Mouse (Mus musculus) forebrain, embryonic 13.5 days (tissue): ENCODE results near the gene Prl2c2. TPM values are rescaled to one million over a fixed set of nuclear protein-coding genes. Genes with fewer than 3 reads are reported as not detected.
"Not testable (repeated sequence)": the region's sequence is repeated elsewhere in the genome, so short reads cannot be mapped to it uniquely, and the experiment has no call there.

ENCODE experiments used
- ATAC-seq: fragments of 200-750 bp; cut with Nextera tagmentation; 2 replicates; pipeline ENCODE4 v1.8.0; 2017
- H3K27ac ChIP-seq: fragments of 300-500 bp; sonication (generic); 2 replicates; pipeline ENCODE4 v1.5.1; 2015; ENCODE audit warnings: inconsistent platforms, mild to moderate bottlenecking, moderate library complexity
- H3K27me3 ChIP-seq: fragments of 300-500 bp; sonication (generic); 2 replicates; pipeline ENCODE4 v1.6.1; 2015; ENCODE audit warnings: mild to moderate bottlenecking, inconsistent platforms
- H3K36me3 ChIP-seq: fragments of 300-500 bp; sonication (generic); 2 replicates; pipeline ENCODE4 v1.6.1; 2015; ENCODE audit warnings: mild to moderate bottlenecking, inconsistent platforms; ENCODE audit not compliant: poor library complexity, severe bottlenecking
- H3K4me1 ChIP-seq: fragments of 300-500 bp; sonication (generic); 2 replicates; pipeline ENCODE4 v1.6.1; 2015; ENCODE audit warnings: inconsistent platforms
- H3K4me2 ChIP-seq: fragments of 300-500 bp; sonication (generic); 2 replicates; pipeline ENCODE4 v1.6.1; 2015; ENCODE audit warnings: inconsistent platforms, mild to moderate bottlenecking, moderate library complexity
- H3K4me3 ChIP-seq: fragments of 300-500 bp; sonication (generic); 2 replicates; pipeline ENCODE4 v1.5.1; 2015; ENCODE audit warnings: mild to moderate bottlenecking, inconsistent platforms
- H3K9ac ChIP-seq: fragments of 300-500 bp; sonication (generic); 2 replicates; pipeline ENCODE4 v1.6.1; 2015; ENCODE audit warnings: mild to moderate bottlenecking, inconsistent platforms
- H3K9me3 ChIP-seq: fragments of 300-500 bp; sonication (generic); replicated peaks from 2 replicates; pipeline ENCODE4 v1.6.1; 2016; ENCODE audit warnings: inconsistent platforms
- WGBS: fragments of 180-500 bp; shearing (Covaris S2); methylation state at CpG from one replicate; pipeline ENCODE4 v1.1.7; 2015; 5-methylcytosine and 5-hydroxymethylcytosine counted together
- polyA plus RNA-seq: library from polyadenylated mRNA; unstranded; fragments of >200 nt; fragmentation: Nextera tagmentation; extraction: Ambion mirVana; gene quantifications from 2 replicates; pipeline ENCODE4 v1.2.1, GENCODE M21; 2015

Prl2c2 gene
- polyA plus RNA-seq: not detected in 2 replicates

DNA sequence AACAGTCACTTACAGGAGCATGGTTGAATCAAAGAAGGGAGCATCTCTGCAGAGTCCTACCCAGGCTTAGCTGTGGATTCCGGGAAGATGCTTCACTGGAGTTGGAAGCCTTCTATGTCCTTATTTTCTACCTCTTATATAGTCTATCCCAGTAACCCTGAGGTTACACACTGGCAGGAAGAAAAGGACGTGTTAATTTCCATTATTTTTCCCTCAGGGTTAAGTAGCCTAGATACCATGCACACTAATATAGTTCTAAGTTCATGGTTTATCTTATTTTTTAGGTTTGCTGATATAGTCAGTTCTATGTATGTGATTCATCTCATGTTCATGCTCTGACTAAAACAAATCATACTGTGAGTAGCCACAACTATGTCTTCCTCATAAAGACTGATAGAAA, at the start of gene Prl2c2:
Gene Prl2c2, minus strand, starts transcription at position 101 of the 400 bp plus-strand sequence.
- H3K4me2 ChIP-seq, H3K4me3 ChIP-seq, H3K9ac ChIP-seq, H3K27me3 ChIP-seq, H3K9me3 ChIP-seq, ATAC-seq, H3K4me1 ChIP-seq, H3K27ac ChIP-seq, H3K36me3 ChIP-seq: not testable (repeated sequence)
- WGBS: 66% methylated on average over 2 of the region's 2 CpGs

DNA sequence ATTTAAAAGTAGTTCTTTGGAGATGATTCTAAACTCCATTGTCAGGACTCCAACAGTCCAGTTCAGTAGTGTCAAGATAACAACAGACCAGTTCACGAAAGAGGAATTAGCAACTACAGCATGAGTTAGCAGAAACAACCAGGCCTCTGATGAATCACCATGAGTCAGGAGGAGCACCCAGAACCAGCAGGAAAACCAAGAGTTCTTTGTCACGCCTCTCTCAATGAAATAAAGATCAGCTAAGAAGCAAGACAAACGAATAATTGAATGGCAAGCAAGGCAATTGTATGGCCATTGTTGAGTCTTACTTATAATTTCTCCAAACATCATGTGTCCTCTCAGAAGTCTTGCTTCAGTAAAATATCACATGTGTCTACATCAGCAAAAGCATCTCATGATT, 20.7 kb upstream of the Prl2c2 start:
- ATAC-seq, H3K9ac ChIP-seq, H3K4me3 ChIP-seq, H3K27me3 ChIP-seq, H3K4me2 ChIP-seq, H3K27ac ChIP-seq, H3K9me3 ChIP-seq, H3K4me1 ChIP-seq, H3K36me3 ChIP-seq: not testable (repeated sequence)
- WGBS: 71% methylated on average over 3 of the region's 3 CpGs

DNA sequence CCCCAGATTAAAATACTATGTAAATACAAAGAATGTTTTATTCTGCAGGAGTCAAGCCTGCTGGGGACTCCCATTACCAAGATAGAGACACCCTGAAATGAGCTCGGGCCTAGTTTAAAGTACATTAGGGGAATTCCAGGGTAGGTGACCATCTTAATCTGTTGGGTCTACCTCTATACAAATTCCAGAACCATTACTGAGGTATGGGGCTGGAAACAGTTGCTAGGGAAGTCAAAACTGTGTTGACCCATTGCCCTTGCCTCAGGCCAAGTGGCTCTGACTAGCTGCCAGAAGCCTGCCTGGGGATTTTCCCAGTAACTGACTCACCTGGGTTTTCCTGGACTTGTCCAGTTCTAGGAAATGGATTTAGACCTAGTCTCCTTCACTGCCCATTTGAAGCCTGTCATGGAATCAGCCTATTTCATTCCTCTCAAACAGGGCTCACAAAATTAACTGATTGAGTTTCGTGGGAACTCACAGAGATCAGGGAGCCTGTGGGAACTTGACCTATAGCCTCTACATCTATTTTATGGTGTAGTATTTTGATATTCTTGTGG, 8.9 kb upstream of the Prl2c2 start:
- H3K4me3 ChIP-seq, ATAC-seq, H3K9me3 ChIP-seq, H3K9ac ChIP-seq, H3K27ac ChIP-seq, H3K36me3 ChIP-seq, H3K27me3 ChIP-seq, H3K4me1 ChIP-seq, H3K4me2 ChIP-seq: not testable (repeated sequence)
- WGBS: 77% methylated on average over 2 of the region's 2 CpGs

Other genes with a start within 250 kb of the Prl2c2 start
- not detected in 2 replicates for gene Prl2c3, start 205.3 kb downstream of the Prl2c2 start, polyA plus RNA-seq
- gene Prl2c5, start 177.3 kb upstream of the Prl2c2 start, polyA plus RNA-seq: not detected in 2 replicates